Mouse (Mus musculus) midbrain, postnatal 0 days (tissue): ENCODE measurements around the gene Alk. TPM values are rescaled to one million over a fixed set of nuclear protein-coding genes. Genes with fewer than 3 reads are reported as not detected.

Source experiments
- ATAC-seq: fragments of 200-750 bp; cut with Nextera tagmentation; 2 replicates; pipeline ENCODE4 v1.8.0; 2017; ENCODE audit warnings: moderate number of reproducible peaks, mild to moderate bottlenecking, moderate TSS enrichment, moderate library complexity; ENCODE audit not compliant: low FRiP score
- DNase-seq: peaks from one replicate; pipeline ENCODE4 v3.0.0-alpha.2; 2015; ENCODE audit warnings: low spot score
- H3K27ac ChIP-seq: fragments of 300-500 bp; sonication (generic); 2 replicates; pipeline ENCODE4 v1.5.1; 2014; ENCODE audit warnings: low read depth, mild to moderate bottlenecking, low read length, mixed read lengths
- H3K27me3 ChIP-seq: fragments of 300-500 bp; sonication (generic); 2 replicates; pipeline ENCODE4 v1.6.1; 2014; ENCODE audit warnings: low read length, control low read depth, mixed read lengths; ENCODE audit not compliant: insufficient read depth
- H3K36me3 ChIP-seq: fragments of 300-500 bp; sonication (generic); 2 replicates; pipeline ENCODE4 v1.6.1; 2014; ENCODE audit warnings: low read length, control low read depth, mixed read lengths; ENCODE audit not compliant: insufficient read depth
- H3K4me1 ChIP-seq: fragments of 300-500 bp; sonication (generic); 2 replicates; pipeline ENCODE4 v1.6.1; 2014; ENCODE audit warnings: mild to moderate bottlenecking, control low read depth, antibody characterized with exemption, low read length, mixed read lengths; ENCODE audit not compliant: insufficient read depth
- H3K4me2 ChIP-seq: fragments of 300-500 bp; sonication (generic); 2 replicates; pipeline ENCODE4 v1.6.1; 2014; ENCODE audit warnings: low read depth, mild to moderate bottlenecking, low read length, mixed read lengths; ENCODE audit not compliant: poor library complexity, severe bottlenecking
- H3K4me3 ChIP-seq: fragments of 300-500 bp; sonication (generic); 2 replicates; pipeline ENCODE4 v1.5.1; 2014; ENCODE audit warnings: low read depth, mild to moderate bottlenecking, low read length, moderate library complexity
- H3K9ac ChIP-seq: fragments of 300-500 bp; sonication (generic); replicated peaks from 2 replicates; pipeline ENCODE4 v1.6.1; 2014; ENCODE audit warnings: mild to moderate bottlenecking, low read length, moderate library complexity, mixed read lengths; ENCODE audit not compliant: poor library complexity, severe bottlenecking
- H3K9me3 ChIP-seq: fragments of 300-500 bp; sonication (generic); 2 replicates; pipeline ENCODE4 v1.6.1; 2016; ENCODE audit warnings: low read length, control low read depth
- CTCF ChIP-seq: IDR thresholded peaks from 2 replicates; pipeline ENCODE4 v1.5.1; 2016; ENCODE audit warnings: antibody characterized with exemption, mild to moderate bottlenecking
- WGBS: fragments of 180-500 bp; shearing (Covaris S2); extraction: QIAGEN DNeasy Blood & Tissue Kit; methylation state at CpG from one replicate; pipeline ENCODE4 v1.1.7; 2014; 5-methylcytosine and 5-hydroxymethylcytosine counted together
- polyA plus RNA-seq: library from polyadenylated mRNA; unstranded; fragments of >200 nt; fragmentation: Nextera tagmentation; extraction: Ambion mirVana; gene quantifications from 2 replicates; pipeline ENCODE4 v1.2.1, GENCODE M21; 2015
- total RNA-seq: library from RNA; depleted of rRNA; stranded (reverse); fragments of >200 nt; gene quantifications from 2 replicates; pipeline ENCODE4 v1.2.3, GENCODE M21; 2014

Gene Alk
- total and polyA plus RNA-seq, 2 experiments from 2014 or later = 5.2 to 17.6 TPM

- Histone ChIP-seq H3K27me3 (no peaks in the 10 kb centered on the region), H3K27ac (no peak overlapping the region), H3K36me3 (no peaks in the 10 kb centered on the region), H3K4me2 (no peak overlapping the region), H3K4me3 (no peak overlapping the region), H3K9ac (no peak overlapping the region), H3K4me1 (no peaks in the 10 kb centered on the region), H3K9me3 (no peaks in the 10 kb centered on the region)
- DNase-seq (no peak), ATAC-seq (no peak)
- no peak for TF ChIP-seq CTCF
- WGBS = 81% methylated on average over 3 of the region's 3 CpGs
Measured at GRCm38 (mm10) chr17:71995539-71995938, 608.9 kb downstream of the Alk start.

- ATAC-seq (no peak), DNase-seq (peak; percentile 38)
- Histone ChIP-seq H3K36me3 (no peaks in the 10 kb centered on the region), H3K27me3 (no peaks in the 10 kb centered on the region), H3K4me1 (no peaks in the 10 kb centered on the region), H3K9me3 (no peaks in the 10 kb centered on the region), H3K9ac (no peak overlapping the region), H3K4me2 (no peak overlapping the region), H3K27ac (no peak overlapping the region), H3K4me3 (no peak overlapping the region)
- no peak for TF ChIP-seq CTCF
- 96% methylated on average over 1 of the region's 1 CpGs for WGBS
Measured at GRCm38 (mm10) chr17:71994144-71994543, 610.3 kb downstream of the Alk start.

GRCm38 (mm10) chr17:71993011-71993410, 611.4 kb downstream of the Alk start:
- Histone ChIP-seq H3K4me2 (no peak overlapping the region), H3K36me3 (no peaks in the 10 kb centered on the region), H3K27me3 (no peaks in the 10 kb centered on the region), H3K4me3 (no peak overlapping the region), H3K9me3 (no peaks in the 10 kb centered on the region), H3K27ac (no peak overlapping the region), H3K4me1 (no peaks in the 10 kb centered on the region), H3K9ac (no peak overlapping the region)
- no peak for TF ChIP-seq CTCF
- ATAC-seq = no peak
- 94% methylated on average over 2 of the region's 2 CpGs for WGBS
- DNase-seq = no peak

GRCm38 (mm10) chr17:71991260-71991659, 613.2 kb downstream of the Alk start:
- no peaks in the 10 kb centered on the region for H3K27me3 ChIP-seq
- no peak overlapping the region for H3K9ac ChIP-seq
- no peak for TF ChIP-seq CTCF
- DNase-seq = peak; percentile 57
- H3K9me3 ChIP-seq = no peaks in the 10 kb centered on the region
- no peak overlapping the region for H3K4me3 ChIP-seq
- H3K4me1 ChIP-seq = peaks cover 3% of the 10 kb centered on the region; the same call in 1 of the 2 replicates
- 32% methylated on average over 3 of the region's 3 CpGs for WGBS
- ATAC-seq = no peak
- H3K4me2 ChIP-seq = no peak overlapping the region
- H3K36me3 ChIP-seq = no peaks in the 10 kb centered on the region
- no peak overlapping the region for H3K27ac ChIP-seq

DNA sequence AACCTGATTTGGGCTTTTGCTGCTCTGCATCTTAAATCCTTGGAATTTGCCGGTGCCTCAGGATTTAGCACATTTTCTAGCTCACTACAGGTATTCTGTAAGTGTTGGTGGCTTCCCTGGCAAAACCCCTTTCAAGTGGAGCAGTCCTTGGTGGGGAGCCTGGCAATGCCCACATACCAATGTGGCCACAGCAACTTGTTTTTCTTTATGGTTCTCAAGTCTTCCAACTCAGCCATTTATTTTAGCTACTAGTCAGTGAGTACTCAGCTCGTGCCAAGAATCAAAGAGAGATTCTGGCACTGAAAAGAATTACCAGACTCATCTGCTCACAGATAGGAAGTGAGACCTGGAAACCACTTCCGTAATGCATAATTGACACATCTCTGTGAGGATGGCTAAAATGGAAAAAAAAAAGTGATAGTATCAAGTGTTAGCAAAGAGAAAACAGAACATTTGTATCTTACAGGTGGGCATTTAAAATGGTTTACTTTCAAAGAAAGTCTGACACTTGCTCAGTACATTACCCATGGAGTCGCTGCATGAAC, 614.2 kb downstream of the Alk start:
- DNase-seq (no peak), ATAC-seq (no peak)
- H3K9me3 ChIP-seq = no peaks in the 10 kb centered on the region
- H3K4me1 ChIP-seq = peaks cover 4% of the 10 kb centered on the region; the same call in 1 of the 2 replicates
- H3K4me2 ChIP-seq = no peak overlapping the region
- no peak overlapping the region for H3K27ac ChIP-seq
- H3K4me3 ChIP-seq = no peak overlapping the region
- no peak for TF ChIP-seq CTCF
- H3K27me3 ChIP-seq = no peaks in the 10 kb centered on the region
- H3K36me3 ChIP-seq = no peaks in the 10 kb centered on the region
- H3K9ac ChIP-seq = no peak overlapping the region
- 64% methylated on average over 4 of the region's 4 CpGs for WGBS

GRCm38 (mm10) chr17:71988736-71989569, 615.5 kb downstream of the Alk start:
- Histone ChIP-seq H3K4me2 (no peak overlapping the region), H3K4me3 (no peak overlapping the region), H3K9ac (no peak overlapping the region), H3K27ac (no peak overlapping the region), H3K4me1 (peaks cover 4% of the 10 kb centered on the region; the same call in 1 of the 2 replicates), H3K36me3 (no peaks in the 10 kb centered on the region), H3K9me3 (no peaks in the 10 kb centered on the region), H3K27me3 (no peaks in the 10 kb centered on the region)
- no peak for ATAC-seq
- 49% methylated on average over 9 of the region's 9 CpGs for WGBS
- TF ChIP-seq CTCF = no peak
- DNase-seq = peak; percentile 65
